Mouse (Mus musculus) embryonic fibroblast, embryonic 13.5 days (primary cell): Measurements from ENCODE around the gene Chl1. TPM values are rescaled to one million over a fixed set of nuclear protein-coding genes. Genes with fewer than 3 reads are reported as not detected.

Experiments
- H3K27ac ChIP-seq: 2 replicates; pipeline ENCODE4 v1.5.1; 2012; ENCODE audit warnings: low read length, control low read depth, inconsistent platforms; ENCODE audit not compliant: insufficient read depth
- H3K4me1 ChIP-seq: 2 replicates; pipeline ENCODE4 v1.6.1; 2011; ENCODE audit warnings: low read length; ENCODE audit not compliant: control insufficient read depth, insufficient read depth
- H3K4me3 ChIP-seq: 2 replicates; pipeline ENCODE4 v1.5.1; 2011; ENCODE audit warnings: mild to moderate bottlenecking, control low read depth, low read length; ENCODE audit not compliant: insufficient read depth
- CTCF ChIP-seq: IDR thresholded peaks from 2 replicates; pipeline ENCODE4 v1.5.1; 2011; ENCODE audit warnings: mild to moderate bottlenecking, control low read depth, low read length, moderate library complexity, borderline replicate concordance; ENCODE audit not compliant: insufficient read depth
- POLR2A ChIP-seq: IDR thresholded peaks from 2 replicates; pipeline ENCODE4 v1.6.1; 2011; ENCODE audit warnings: low read depth, mild to moderate bottlenecking, control low read depth, low read length, moderate library complexity
- polyA plus RNA-seq: library from polyadenylated mRNA; stranded (reverse); fragments of >200 nt; gene quantifications from 2 replicates; pipeline ENCODE4 v1.2.4, GENCODE M21; 2011; ENCODE audit warnings: low read depth; ENCODE audit not compliant: missing spikeins, insufficient read length

Chl1 gene
- polyA plus RNA-seq, 1 experiment, result 5.7 TPM

DNA sequence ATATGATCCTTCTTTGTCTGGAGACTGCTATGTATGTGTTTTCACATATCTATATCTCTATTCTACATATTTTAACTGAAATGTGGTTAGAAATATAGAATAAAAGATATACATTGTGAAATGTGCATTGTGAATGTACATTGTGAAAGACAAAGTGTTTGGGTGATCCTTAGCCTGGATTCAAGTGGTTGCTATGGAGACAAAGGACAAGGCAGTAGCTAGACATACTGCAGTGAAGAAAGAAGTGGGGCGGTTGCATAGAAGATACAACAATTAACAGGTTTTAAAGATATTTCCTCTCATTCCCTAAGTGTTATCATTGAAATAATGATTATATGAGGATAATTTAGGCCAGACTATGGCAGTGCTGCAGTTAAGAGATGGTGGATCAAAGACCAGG, 146.4 kb downstream of the Chl1 start:
- Histone ChIP-seq H3K27ac (no peak overlapping the region), H3K4me3 (no peak overlapping the region), H3K4me1 (no peaks in the 10 kb centered on the region)
- no peak for TF ChIP-seq POLR2A
- no peak for TF ChIP-seq CTCF

DNA sequence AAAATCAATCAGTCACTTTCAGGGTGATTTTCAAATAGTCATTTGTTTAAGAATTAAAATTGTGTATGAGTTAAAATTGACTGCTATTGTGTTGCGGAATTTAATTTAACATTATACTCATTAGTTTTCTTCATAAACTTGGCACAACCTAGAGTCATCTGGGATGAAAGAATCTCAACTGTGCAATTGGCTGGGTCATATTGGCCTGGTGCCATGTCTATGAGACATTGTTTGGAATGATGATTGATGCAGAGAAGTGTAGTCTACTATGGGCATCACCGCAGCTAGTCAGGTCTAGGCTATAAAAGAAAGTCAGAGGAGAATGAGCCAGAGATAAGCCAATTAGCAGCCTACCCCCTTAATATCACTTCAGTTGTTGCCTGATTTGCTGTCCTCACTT, 148.8 kb downstream of the Chl1 start:
- TF ChIP-seq POLR2A (no peak), CTCF (no peak)
- H3K4me3 ChIP-seq, result no peak overlapping the region
- H3K27ac ChIP-seq, result no peak overlapping the region
- no peaks in the 10 kb centered on the region for H3K4me1 ChIP-seq

DNA sequence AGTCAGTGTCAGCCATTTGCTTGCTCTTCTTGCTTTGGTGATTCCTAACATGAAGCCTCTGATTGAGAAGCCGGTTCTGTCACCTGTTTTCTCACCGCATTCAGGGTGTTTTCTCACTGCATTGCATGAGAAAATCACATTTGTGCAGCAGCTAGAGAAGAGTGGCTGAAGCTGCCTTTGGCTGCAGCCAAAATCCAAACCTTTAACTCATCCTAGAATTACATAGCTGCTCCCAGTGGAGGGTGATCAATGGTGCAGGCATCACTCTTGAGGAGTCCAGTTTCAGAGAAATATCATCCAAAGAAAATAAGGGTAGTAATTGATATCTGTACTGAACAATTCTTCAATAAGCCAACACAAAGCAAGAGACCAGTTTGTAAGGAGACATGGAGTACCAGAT, 154.8 kb downstream of the Chl1 start:
- no peak for TF ChIP-seq POLR2A
- no peak for TF ChIP-seq CTCF
- H3K4me3 ChIP-seq, result no peak overlapping the region
- H3K4me1 ChIP-seq, result no peaks in the 10 kb centered on the region
- H3K27ac ChIP-seq, result no peak overlapping the region

DNA sequence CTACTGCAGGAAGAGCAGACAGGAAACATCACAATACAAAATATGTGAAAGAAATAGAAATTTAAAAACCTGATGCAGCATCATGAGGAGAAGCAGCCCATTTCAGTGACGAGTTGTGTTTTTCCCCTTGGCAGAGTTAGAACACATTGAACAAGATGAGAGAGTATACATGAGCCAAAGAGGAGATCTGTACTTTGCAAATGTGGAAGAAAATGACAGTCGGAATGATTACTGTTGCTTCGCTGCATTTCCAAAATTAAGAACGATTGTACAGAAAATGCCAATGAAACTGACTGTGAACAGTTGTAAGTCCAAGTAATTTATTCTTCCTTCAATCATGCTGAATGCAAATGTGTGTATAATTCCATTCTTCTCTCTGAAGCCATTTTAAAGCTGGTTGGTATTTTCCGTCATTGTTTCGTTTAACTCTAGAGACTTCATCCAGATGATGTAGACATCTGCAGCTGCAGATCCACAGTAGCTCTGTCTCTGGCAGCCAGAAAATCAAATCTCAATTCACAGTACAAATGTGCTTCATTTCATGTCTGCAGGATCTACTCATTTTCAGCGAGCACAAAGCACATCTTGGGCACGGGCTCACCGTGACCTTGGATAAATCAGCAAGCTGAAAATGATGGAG, 155.4 kb downstream of the Chl1 start:
- H3K27ac ChIP-seq, result no peak overlapping the region
- TF ChIP-seq POLR2A (no peak), CTCF (no peak)
- no peak overlapping the region for H3K4me3 ChIP-seq
- no peaks in the 10 kb centered on the region for H3K4me1 ChIP-seq

DNA sequence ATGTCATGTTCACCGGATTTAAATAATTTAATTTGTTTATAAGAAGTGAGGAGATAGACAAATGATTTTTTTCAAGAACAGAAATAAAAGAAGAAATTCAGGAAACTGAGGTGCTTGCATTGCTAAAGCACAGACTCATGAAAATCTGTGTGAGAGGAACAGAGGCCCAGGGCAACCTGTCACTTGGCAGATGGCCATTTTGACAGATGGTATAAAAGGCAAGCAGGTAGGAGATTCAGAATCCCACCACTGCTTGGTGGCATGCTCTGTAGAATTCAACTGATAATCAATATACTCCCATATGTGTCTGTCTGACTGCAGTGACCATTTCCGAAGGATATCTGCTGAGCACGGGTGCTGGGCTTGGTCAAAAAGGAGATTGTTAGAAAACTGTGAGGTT, 162.7 kb downstream of the Chl1 start:
- H3K4me3 ChIP-seq, result no peak overlapping the region
- H3K27ac ChIP-seq, result no peak overlapping the region
- H3K4me1 ChIP-seq, result no peaks in the 10 kb centered on the region
- TF ChIP-seq POLR2A, result no peak
- TF ChIP-seq CTCF, result no peak

DNA sequence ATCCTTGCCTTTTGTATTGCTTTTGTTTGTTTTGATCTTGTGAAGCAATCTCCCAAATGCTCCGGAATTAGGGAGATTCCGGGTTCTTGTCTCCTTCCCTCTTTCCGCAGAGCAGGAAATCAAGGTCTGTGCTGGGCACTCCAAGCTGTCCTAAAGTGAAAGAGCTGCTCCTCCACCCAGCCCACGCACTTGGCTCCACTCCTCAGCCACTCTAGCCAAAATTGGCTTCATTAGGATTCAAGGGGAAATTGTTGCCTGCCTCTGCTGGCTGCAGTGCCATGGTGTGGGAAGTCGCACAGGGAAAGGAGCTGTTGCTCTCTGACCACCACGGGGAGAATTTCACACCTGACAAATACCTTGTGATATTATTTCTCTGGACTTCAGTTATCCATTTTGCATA, 163.9 kb downstream of the Chl1 start:
- Histone ChIP-seq H3K27ac (no peak overlapping the region), H3K4me1 (no peaks in the 10 kb centered on the region), H3K4me3 (no peak overlapping the region)
- TF ChIP-seq POLR2A, result no peak
- no peak for TF ChIP-seq CTCF

DNA sequence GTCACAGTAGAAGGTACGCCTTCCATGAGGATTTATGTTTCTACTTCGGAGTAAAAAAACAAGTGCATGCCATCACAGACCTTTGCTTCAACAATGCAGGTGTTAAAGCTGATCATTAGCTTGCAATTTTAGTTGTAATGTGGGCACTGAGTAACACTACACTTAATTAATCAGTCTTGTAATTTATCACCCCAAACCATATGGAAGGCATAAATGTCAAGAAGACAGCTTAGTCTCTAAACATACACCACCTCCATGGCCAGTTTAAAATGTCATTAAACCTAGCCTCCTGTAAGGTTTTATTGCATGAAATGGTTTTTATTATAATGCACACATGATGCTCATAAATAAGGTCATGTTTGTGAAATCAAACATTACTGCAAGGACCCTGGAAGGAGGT, 164.8 kb downstream of the Chl1 start:
- H3K4me3 ChIP-seq, result no peak overlapping the region
- H3K4me1 ChIP-seq, result no peaks in the 10 kb centered on the region
- no peak overlapping the region for H3K27ac ChIP-seq
- no peak for TF ChIP-seq CTCF

DNA sequence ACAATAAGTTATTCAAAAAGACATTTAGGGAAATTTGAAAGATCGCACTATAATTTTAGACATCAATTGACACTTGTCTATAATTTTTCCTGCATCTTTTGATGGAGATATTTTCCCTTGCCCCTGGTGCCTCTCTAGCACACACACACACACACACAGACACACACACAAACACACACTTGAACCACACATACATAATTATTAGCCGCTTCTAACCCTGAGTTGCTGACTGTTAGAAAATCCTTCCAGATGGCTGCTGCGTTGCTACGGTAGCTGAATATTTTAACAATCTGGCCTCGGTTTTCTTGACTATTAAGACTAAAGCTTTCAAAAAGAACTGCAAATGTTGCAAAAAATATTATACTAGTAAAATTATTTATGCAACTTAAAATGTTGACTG, 166.3 kb downstream of the Chl1 start:
- H3K4me3 ChIP-seq, result no peak overlapping the region
- no peaks in the 10 kb centered on the region for H3K4me1 ChIP-seq
- TF ChIP-seq CTCF, result no peak
- TF ChIP-seq POLR2A, result no peak
- H3K27ac ChIP-seq, result no peak overlapping the region

DNA sequence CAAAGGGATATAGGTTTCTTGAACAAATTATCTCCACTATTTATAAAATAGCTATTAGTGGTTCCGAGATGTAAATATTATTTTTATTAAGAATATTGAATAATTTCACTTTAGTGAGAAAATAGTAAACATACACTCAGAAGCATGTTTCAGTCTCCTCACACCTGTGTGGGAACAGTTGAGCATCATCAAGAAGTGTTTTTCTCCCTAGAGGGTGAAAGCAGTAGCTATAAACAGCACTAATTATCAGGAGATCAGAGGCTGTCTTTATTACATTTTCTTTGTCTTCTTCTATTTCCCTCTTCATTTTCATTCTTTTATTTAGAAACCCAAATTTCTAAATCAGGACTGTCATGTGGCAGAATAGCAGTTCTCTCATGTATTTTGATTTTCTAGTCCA, 166.7 kb downstream of the Chl1 start:
- H3K4me3 ChIP-seq, result no peak overlapping the region
- no peaks in the 10 kb centered on the region for H3K4me1 ChIP-seq
- TF ChIP-seq CTCF, result no peak
- H3K27ac ChIP-seq, result no peak overlapping the region

DNA sequence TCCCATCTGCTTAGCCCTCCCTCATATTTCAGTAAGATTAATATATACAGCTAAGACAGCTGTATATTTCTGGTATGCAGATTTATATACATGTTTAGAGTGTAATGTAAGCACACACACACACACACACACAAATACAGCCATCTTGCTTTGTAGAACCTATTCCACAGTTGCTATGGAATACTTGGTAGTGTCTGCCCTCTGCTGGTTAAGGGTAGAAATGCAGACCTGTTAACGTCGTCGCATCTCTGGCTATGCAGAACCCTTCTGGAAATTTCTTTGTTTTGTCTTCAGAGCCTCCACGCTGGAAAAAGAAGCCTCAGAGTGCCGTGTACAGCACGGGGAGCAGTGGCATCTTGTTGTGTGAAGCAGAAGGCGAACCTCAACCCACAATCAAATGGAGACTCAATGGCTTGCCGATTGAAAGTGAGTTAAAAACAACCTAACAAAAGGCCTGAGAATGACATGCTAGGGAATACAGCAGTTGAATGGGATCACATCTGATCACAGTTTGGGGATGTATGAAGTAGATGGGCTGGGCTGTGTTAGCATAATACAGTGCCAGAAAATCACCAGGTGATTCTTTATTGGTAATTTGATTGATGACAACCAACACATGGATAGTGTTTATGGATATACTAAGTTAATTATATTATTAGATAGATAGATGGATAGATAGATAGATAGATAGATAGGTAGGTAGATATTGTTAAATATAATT, 172.6 kb downstream of the Chl1 start:
- Histone ChIP-seq H3K4me1 (no peaks in the 10 kb centered on the region), H3K4me3 (no peak overlapping the region), H3K27ac (no peak overlapping the region)
- TF ChIP-seq POLR2A (no peak), CTCF (0 out of 2 replicates have a peak, but pooled peaks have one; percentile 1)
